Mouse (Mus musculus): ENCODE measurements at regions not wholly inside any gene's neighbourhood (a gene's known extent, or its start where the extent isn't known, plus 50 kb on each side); places are given as distances from the start of the nearest gene placed in this dataset.

DNA sequence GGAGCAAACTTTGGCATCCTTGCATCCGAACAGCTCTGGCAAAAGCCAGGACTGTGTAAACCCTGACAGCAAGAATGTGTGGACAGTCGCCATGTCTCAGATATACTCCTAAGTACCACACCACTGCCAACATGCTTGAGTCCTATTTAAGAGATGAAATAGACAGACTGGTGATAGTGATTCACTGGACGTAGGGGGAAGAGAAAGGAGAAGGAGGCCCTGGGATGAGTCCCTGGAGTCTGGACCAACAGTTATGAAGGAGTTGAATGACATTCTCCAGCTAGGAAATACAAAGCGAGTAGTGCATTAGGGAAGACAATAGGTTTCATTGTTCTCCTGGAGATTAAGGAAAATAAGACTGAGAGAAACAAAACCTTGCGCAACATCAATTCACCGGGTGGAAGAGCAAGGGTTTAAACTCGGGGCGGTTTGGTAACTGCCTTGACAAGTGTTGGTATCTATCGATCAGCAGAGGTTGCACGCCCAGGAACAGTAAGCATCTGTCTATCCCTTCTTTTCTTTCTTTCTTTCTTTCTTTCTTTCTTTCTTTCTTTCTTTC, 54.3 kb upstream of the Nrbf2 start:
- DNase-seq (ENCODE audit: low spot score), result no peak

DNA sequence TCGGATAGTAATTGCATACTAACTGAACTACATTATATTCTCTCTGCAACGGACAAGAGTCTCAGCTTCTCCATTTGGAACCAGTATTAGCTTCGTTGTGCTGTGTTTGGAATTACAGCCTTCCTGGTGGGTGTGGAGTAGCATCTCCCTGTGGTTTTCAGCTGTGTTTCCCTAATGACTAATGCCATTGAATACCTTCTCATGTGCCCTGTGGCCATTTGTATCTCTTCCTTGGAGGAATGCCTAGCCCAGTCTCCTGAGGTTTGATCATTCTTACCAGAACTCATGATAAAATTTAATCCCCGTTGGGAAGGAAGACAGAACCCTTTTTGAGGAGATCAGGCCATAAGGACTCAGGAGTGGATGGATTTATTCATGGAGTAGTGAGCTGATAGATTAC, 59.6 kb upstream of the Nrbf2 start:
- no peak for DNase-seq (ENCODE audit: low spot score)

DNA sequence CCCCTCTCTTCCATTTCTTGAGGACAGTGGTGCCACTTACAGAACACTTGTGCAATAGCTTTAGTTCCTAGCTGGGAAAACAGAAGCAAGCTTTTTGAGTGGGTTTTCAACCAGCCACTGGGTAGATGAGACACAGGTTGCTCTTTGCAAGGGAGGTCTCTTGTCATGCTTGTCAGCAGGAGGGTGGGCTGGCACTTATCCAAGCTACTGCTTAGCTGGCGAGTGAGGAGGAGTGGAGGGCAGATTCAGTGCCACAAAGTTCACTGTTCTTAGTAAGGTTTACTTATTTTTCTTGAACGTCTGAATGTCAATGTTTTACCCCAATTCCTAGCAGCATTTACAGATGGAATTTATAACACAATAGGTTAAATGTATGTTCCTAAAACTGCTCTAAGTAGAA, 65.9 kb upstream of the Nrbf2 start:
- no peak for DNase-seq (ENCODE audit: low spot score)

DNA sequence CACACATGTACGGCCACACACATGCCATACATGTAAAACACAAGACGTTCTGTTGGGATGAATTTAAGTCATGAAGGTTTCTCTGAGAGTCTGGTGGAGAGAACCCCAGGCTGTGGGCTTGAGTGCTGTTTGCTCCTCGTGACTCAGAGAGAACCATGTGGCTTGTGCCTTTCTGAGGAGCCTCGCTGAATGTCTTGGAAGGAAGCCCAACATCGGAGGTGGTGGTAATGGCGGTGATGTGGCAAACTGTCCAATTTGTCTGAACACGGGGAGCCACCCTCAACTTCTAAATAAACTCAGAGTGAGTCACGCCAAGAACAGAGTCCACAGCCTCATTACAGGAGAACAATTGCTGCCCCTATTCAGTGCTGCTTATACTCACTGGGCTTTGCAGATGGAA, 75.7 kb upstream of the Nrbf2 start:
- DNase-seq (ENCODE audit: low spot score), result no peak

GRCm38 (mm10) chr10:67361281-67361680, 76.2 kb upstream of the Nrbf2 start:
- no peak for DNase-seq (ENCODE audit: low spot score)

DNA sequence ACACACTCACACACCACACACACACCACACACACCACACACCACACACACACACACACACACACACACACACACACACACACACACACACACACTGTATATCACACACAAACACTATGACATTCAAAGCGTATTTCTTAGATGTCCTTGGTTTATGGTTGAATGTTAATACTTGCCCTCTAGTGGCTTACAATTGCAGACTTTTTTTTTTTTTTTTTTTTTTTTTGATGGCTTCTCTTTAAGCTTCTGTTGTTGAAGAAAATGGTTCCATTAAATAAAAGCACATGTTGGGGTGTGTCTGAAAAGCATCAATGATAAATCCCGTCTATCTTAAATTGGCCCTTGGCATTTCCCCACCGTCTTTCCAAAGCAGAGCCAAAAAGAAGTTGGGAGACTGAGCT, 79.5 kb upstream of the Nrbf2 start:
- DNase-seq (ENCODE audit: low spot score), result no peak

- DNase-seq (ENCODE audit: low spot score), result no peak
Observed at GRCm38 (mm10) chr10:67365158-67365557, 80.1 kb upstream of the Nrbf2 start.

- DNase-seq (ENCODE audit: low spot score), result no peak
Observed at GRCm38 (mm10) chr10:67372569-67373161, 87.6 kb upstream of the Nrbf2 start.

DNA sequence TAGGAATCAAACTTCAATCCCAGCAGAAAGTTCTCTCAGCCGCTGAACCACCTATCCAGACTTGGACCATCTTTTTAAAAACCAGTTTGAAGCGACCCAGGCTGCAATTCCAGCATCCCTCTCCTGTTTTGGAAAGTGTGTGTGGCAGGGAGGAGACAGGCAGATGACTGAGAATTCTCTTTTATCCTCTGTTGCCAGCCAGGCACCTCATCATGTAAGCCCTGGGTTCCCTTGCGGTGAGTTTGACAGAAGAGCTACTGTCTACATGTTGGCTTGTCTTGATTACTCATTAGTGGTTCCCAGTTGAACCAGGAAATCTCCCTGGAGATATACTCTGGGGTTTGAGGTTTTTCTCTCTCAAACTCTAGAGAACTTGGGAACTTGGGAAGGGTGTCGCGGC, 91.5 kb upstream of the Nrbf2 start:
- no peak for DNase-seq (ENCODE audit: low spot score)

DNA sequence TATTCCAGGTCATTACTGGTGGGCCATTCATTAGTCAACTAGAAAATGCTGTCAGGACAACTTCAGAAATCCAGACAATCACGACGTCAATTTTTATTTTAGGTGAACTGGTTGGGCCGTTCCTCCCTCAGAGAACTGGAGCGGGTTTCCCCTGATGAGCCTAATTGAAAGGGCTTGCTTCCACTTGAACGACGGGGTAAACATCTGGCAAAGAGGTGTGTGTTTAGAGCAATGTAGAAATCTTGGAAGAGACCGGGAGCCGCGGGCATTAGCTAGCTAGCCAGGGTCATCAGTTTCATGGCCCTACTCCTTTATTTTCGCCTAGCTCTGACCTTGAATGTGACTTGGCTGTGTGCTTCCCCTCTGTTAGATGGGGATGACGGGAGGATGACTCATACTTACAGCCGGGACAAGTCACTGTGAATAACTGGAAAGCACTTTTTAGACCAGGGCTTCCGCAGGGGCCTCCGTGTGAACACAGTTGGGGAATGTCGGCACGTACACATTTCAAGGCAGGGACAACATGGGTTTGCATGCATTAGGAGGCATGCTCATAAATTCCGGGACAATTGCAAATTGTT, 92.6 kb upstream of the Nrbf2 start:
- no peak for DNase-seq (ENCODE audit: low spot score)

GRCm38 (mm10) chr10:67380174-67380573, 95.1 kb upstream of the Nrbf2 start:
- no peak for DNase-seq (ENCODE audit: low spot score)

DNA sequence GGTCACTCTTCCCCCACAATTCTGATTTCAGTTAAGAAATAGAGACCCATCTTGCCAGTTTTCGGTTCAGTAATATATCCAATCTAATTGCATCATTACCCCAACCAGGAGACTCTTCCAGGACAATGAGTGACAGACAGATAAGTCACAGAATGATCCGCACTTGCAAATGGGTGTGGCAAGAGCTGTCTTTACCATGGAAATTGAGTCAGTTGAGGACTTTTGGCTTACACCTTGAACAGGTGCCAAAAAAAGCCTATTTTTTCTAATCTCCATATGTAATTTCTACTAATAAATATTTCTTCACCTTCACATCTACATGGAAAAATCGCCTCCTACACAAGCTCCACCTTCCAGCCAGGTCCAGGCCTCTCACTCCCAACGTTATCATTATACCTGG, 98.2 kb upstream of the Nrbf2 start:
- DNase-seq (ENCODE audit: low spot score), result no peak

DNA sequence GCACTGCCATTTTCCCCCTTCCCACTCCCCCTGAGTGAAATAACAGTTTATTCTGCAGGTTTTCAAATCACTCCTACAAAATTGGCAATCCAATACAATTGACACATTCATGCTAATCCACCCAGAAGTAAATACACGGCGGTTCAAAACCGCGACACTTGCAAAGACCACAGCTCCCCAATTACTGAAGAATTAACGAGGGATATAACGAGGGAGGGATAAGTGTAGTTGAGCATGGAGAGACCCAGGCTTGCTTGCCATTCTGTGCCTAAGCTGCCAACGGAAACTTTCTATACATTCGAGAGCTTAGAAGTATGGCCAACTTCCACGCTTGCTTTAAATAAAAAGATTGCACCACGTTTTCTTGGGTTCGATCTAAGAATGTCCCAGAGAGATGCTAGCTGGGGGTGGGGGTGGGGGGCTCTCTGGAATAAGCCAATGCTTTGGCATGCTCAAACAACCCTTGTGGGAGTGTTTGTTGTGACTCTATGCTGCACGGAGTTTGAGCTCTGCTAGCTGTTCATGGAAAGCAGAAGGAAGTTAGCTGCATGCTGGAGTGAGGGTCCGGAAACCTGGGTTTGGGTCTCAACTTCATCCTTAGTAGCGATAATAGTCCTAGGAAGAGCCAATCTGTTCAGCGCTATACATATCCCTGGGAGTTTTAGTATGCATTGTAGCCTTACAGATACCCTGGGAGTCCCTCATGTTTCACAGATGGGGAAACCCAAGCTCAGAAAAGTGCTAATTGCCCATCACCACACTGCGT, 98.9 kb upstream of the Nrbf2 start:
- DNase-seq (ENCODE audit: low spot score), result no peak

DNA sequence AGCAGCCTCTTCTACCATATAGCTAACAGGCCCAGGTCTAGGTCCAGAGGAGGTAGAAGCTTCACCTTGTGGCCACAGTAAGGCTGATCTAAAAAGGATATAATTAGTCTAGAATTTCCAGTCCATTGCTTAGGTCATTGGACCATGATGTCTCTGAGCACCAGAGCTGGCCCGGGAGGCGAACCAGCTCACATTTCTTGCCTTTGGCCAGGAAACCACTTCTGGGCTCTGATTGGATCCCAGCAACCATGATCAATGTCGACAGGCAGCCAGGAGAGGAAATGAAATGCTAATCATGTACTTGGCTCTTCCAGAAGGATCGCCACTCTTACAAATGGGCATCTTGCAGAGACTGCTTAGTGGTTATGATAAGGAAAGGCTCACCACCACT, 99.5 kb upstream of the Nrbf2 start:
- DNase-seq (ENCODE audit: low spot score), result no peak

GRCm38 (mm10) chr10:67385966-67386365, 100.9 kb upstream of the Nrbf2 start:
- no peak for DNase-seq (ENCODE audit: low spot score)

DNA sequence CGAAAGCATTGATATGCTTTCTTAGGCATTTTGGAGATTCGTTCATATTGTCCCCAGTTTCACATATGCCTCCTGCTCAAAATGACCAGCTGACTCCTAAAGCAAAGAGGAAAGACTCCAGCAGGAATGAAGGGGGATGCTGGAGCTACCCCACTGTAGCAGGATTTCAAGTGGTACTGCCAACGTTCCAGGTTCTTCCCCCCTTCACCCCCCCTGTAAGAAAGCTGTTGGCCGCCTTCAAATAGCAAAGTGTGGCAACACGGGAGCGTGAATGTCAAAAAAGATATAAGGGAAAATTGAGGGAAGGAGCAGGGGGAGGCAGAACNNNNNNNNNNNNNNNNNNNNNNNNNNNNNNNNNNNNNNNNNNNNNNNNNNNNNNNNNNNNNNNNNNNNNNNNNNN, 103.7 kb upstream of the Nrbf2 start:
- no peak for DNase-seq (ENCODE audit: low spot score)

GRCm38 (mm10) chr10:67400434-67400833, 115.3 kb upstream of the Nrbf2 start:
- peak; percentile 13 for DNase-seq (ENCODE audit: low spot score)

DNA sequence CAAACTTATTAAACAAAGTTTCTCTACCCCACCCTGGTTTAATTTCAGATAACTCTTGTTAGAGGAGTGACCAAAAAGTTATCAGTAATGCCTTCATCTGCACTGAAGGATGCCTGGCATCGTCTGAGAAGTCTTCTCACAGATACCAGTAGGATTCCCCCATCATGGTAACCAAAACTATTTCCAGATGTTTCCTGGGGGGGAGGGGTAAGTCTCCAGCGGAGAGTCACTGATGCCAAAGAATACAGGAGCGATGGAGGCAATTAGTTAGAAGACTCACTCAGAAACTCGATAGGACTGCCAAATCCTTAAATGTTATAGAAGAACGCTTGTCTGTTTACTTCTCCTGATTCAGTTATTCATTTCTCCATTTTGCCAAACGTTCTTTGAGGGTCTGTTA, 116.3 kb upstream of the Nrbf2 start:
- DNase-seq (ENCODE audit: low spot score), result no peak

- no peak for DNase-seq (ENCODE audit: low spot score)
Observed at GRCm38 (mm10) chr10:67417529-67417928, 117.7 kb upstream of the Egr2 start.

DNA sequence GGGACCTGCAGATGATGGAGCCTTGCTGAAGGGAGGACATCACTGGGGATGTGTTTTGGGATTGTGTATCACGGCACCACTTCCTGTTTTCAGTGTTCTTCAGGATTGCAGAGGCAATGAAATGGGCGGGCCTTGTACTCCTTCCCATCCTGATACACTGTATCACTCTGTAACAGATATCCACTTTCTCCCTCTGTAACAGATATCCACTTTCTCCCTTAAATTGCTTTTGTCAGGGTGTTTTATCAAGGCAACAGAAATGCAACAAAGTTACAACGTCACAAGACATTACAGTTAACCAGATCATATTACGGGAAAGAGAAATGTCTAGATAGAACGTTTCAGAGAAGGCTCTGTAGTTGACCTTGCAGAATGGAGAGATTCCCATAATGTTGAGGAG, 114.5 kb upstream of the Egr2 start:
- no peak for DNase-seq (ENCODE audit: low spot score)

DNA sequence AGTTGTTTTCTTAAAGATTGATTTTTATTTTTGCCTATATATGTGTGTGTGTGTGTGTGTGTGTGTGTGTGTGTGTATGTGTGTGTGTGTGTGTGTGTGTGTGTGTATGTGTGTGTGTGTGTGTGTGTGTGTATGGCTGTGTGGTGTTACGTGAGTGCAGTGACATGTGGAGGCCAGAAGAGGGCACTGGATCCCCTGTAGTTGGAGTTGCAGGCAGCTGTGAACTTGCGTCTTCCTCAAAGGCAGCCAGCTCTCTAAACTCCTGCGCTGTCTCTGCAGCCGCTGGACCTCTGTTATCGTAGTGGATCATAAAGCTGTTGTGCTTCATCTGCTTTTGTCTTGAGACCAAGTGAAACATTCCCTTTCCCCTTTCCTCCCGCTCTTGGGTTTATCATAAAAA, 109.9 kb upstream of the Egr2 start:
- DNase-seq (ENCODE audit: low spot score), result no peak

GRCm38 (mm10) chr10:67427220-67427619, 108.1 kb upstream of the Egr2 start:
- peak; percentile 23 for DNase-seq (ENCODE audit: low spot score)

GRCm38 (mm10) chr10:67430805-67431204, 104.5 kb upstream of the Egr2 start:
- DNase-seq (ENCODE audit: low spot score), result no peak
